Mouse (Mus musculus): ENCODE data around the gene Cenpc1.

- TF ChIP-seq CTCF (IDR thresholded peaks at IDR 0.05; ENCODE audit: borderline replicate concordance, control insufficient read depth, extremely low read depth, insufficient read depth, low read length, poor library complexity) (no peak), POLR2A (IDR thresholded peaks at IDR 0.05; ENCODE audit: control insufficient read depth, extremely low read depth, insufficient read depth, low read length, poor library complexity) (no peak)
These were observed 35.2 kb upstream of the Cenpc1 start for GRCm38 (mm10) chr5:86100621-86101020.

All from thymus, adult 2 months (tissue).